Mouse (Mus musculus): Measurements from ENCODE around the gene Gm13539.
"Not testable (repeated sequence)": the region's sequence is repeated elsewhere in the genome, so short reads cannot be mapped to it uniquely, and the experiment has no call there.

Gene Gm13539

GRCm38 (mm10) chr2:25781957-25782356, at the start of gene Gm13539:
Gene Gm13539 (plus strand): TSS chr2:25782257.
- no peak for DNase-seq (ENCODE audit: low spot score)

- DNase-seq (ENCODE audit: low spot score): no peak
Observed at GRCm38 (mm10) chr2:25733199-25733930, 48.7 kb upstream of the Gm13539 start.

GRCm38 (mm10) chr2:25736709-25737108, 45.3 kb upstream of the Gm13539 start, which contains the start of gene Obp2b:
Gene Obp2b (plus strand): TSS chr2:25737009.
- not testable (repeated sequence) for DNase-seq (ENCODE audit: low spot score)

- DNase-seq (ENCODE audit: low spot score): no peak
Observed at GRCm38 (mm10) chr2:25741671-25742070, 40.4 kb upstream of the Gm13539 start.

GRCm38 (mm10) chr2:25754201-25754600, 27.9 kb upstream of the Gm13539 start:
- no peak for DNase-seq (ENCODE audit: low spot score)

- DNase-seq (ENCODE audit: low spot score): no peak
Observed at GRCm38 (mm10) chr2:25758064-25758625, 23.9 kb upstream of the Gm13539 start.

- no peak for DNase-seq (ENCODE audit: low spot score)
Observed at GRCm38 (mm10) chr2:25765269-25765668, 16.8 kb upstream of the Gm13539 start, which contains the start of gene Lcn3. Gene Lcn3 (plus strand): TSS chr2:25765569.

- no peak for DNase-seq (ENCODE audit: low spot score)
Observed at GRCm38 (mm10) chr2:25767764-25768163, 14.3 kb upstream of the Gm13539 start.

- no peak for DNase-seq (ENCODE audit: low spot score)
Observed at GRCm38 (mm10) chr2:25773507-25773906, 8.6 kb upstream of the Gm13539 start.

GRCm38 (mm10) chr2:25774640-25775039, 7.4 kb upstream of the Gm13539 start:
- DNase-seq (ENCODE audit: low spot score): no peak

GRCm38 (mm10) chr2:25775991-25776390, 6.1 kb upstream of the Gm13539 start:
- no peak for DNase-seq (ENCODE audit: low spot score)

- DNase-seq (ENCODE audit: low spot score): no peak
Observed at GRCm38 (mm10) chr2:25776717-25777116, 5.3 kb upstream of the Gm13539 start, which contains the start of gene Lcn11. Gene Lcn11 (plus strand): TSS chr2:25777017.

- no peak for DNase-seq (ENCODE audit: low spot score)
Observed at GRCm38 (mm10) chr2:25779076-25779475, 3.0 kb upstream of the Gm13539 start.

- no peak for DNase-seq (ENCODE audit: low spot score)
Observed at GRCm38 (mm10) chr2:25780921-25781320, 1.1 kb upstream of the Gm13539 start.

- DNase-seq (ENCODE audit: low spot score): no peak
Observed at GRCm38 (mm10) chr2:25785573-25786322, 3.7 kb downstream of the Gm13539 start.

GRCm38 (mm10) chr2:25789092-25789491, 7.0 kb downstream of the Gm13539 start:
- no peak for DNase-seq (ENCODE audit: low spot score)

GRCm38 (mm10) chr2:25797635-25798034, 15.6 kb downstream of the Gm13539 start:
- DNase-seq (ENCODE audit: low spot score): no peak

GRCm38 (mm10) chr2:25798065-25798464, 16.0 kb downstream of the Gm13539 start:
- no peak for DNase-seq (ENCODE audit: low spot score)

- no peak for DNase-seq (ENCODE audit: low spot score)
Observed at GRCm38 (mm10) chr2:25811711-25812110, 29.7 kb downstream of the Gm13539 start.

GRCm38 (mm10) chr2:25813364-25813763, 31.3 kb downstream of the Gm13539 start:
- DNase-seq (ENCODE audit: low spot score): no peak

GRCm38 (mm10) chr2:25815748-25816147, 33.7 kb downstream of the Gm13539 start, which contains the start of gene Glt6d1:
Gene Glt6d1 (minus strand): TSS chr2:25815848.
- DNase-seq (ENCODE audit: low spot score): not testable (repeated sequence)

- DNase-seq (ENCODE audit: low spot score): no peak
Observed at GRCm38 (mm10) chr2:25822806-25823205, 40.7 kb downstream of the Gm13539 start, which contains the start of gene Lcn9. Gene Lcn9 (plus strand): TSS chr2:25823153.

GRCm38 (mm10) chr2:25824751-25825150, 42.7 kb downstream of the Gm13539 start:
- no peak for DNase-seq (ENCODE audit: low spot score)
